In genomic region chr2:129273823-129274222, GRCm38 (mm10) we compare ENCODE assay signal across 22 mouse cellular contexts. TPM values are rescaled to one million over a fixed set of nuclear protein-coding genes. Genes with fewer than 3 reads are reported as not detected.
"Had no signal": no experiment of that assay in that cellular context is flagged by ENCODE, and none has a peak within 500 bp of the region (broad histone marks: within the 10 kb centered on the region; RNA-seq: fewer than 3 reads in every experiment).

No protein-coding gene starts in this region.

- H3K27ac ChIP-seq: liver, embryonic 15.5 days; midbrain, embryonic 10.5 days; midbrain, embryonic 12.5 days; neural tube, embryonic 13.5 days; neural tube, embryonic 15.5 days had no signal

- H3K4me1 ChIP-seq: liver, embryonic 15.5 days; midbrain, embryonic 10.5 days; midbrain, embryonic 12.5 days; neural tube, embryonic 13.5 days; neural tube, embryonic 15.5 days had no signal

- ATAC-seq: midbrain, embryonic 16.5 days had no signal

- H3K4me3 ChIP-seq: liver, embryonic 15.5 days; midbrain, embryonic 10.5 days; midbrain, embryonic 12.5 days; myocyte; neural tube, embryonic 13.5 days; neural tube, embryonic 15.5 days had no signal

- H3K9me3 ChIP-seq: liver, embryonic 15.5 days; midbrain, embryonic 10.5 days; midbrain, embryonic 12.5 days; neural tube, embryonic 13.5 days; neural tube, embryonic 15.5 days had no signal

- H3K4me2 ChIP-seq: liver, embryonic 15.5 days; lung, embryonic 14.5 days; midbrain, embryonic 12.5 days; neural tube, embryonic 13.5 days; neural tube, embryonic 15.5 days had no signal

- H3K27me3 ChIP-seq: liver, embryonic 15.5 days; midbrain, embryonic 12.5 days; neural tube, embryonic 13.5 days; neural tube, embryonic 15.5 days had no signal

- H3K9ac ChIP-seq: liver, embryonic 15.5 days; lung, embryonic 14.5 days; midbrain, embryonic 12.5 days; neural tube, embryonic 13.5 days; neural tube, embryonic 15.5 days had no signal

- DNase-seq: lung, adult 18-20 months; lung, embryonic 14.5 days; lung, postnatal 10 days; lung, postnatal 4 days; midbrain, embryonic 14.5 days; retina, postnatal 1 day; right cerebral cortex, adult 18-20 months; right cerebral cortex, postnatal 25 days; right cerebral cortex, postnatal 4 days; thymus, adult 18-20 months; thymus, postnatal 14 days; thymus, postnatal 36 days had no signal

- H3K36me3 ChIP-seq: neural tube, embryonic 15.5 days had no signal

RNA-seq across cellular contexts. Expression of gene Il1a, which starts 35.9 kb away (rescaled TPM):
- polyA plus RNA-seq: lung, embryonic 14.5 days; lung, embryonic 16.5 days; midbrain, embryonic 12.5 days; myocyte; neural tube, embryonic 11.5 days; stomach, embryonic 14.5 days had no signal
